Mouse (Mus musculus): ENCODE data around the gene Trpv1. TPM values are rescaled to one million over a fixed set of nuclear protein-coding genes. Genes with fewer than 3 reads are reported as not detected.

The Trpv1 gene
- total and polyA plus RNA-seq, 2 experiments = 0.18 to 0.28 TPM

- peaks cover 3% of the 10 kb centered on the region; the same call in 1 of the 2 replicates for H3K36me3 ChIP-seq (ENCODE audit: control insufficient read depth, insufficient read depth, low read length)
- H3K79me2 ChIP-seq (ENCODE audit: control insufficient read depth, insufficient read depth, low read length) = peaks cover 3% of the 10 kb centered on the region; the same call in 1 of the 2 replicates
- peaks cover 12% of the 10 kb centered on the region for H3K4me1 ChIP-seq (ENCODE audit: control insufficient read depth, insufficient read depth, low read length)
- no peaks in the 10 kb centered on the region for H3K27me3 ChIP-seq (ENCODE audit: control insufficient read depth, insufficient read depth, low read length)
- TF ChIP-seq CTCF (IDR thresholded peaks at IDR 0.05; ENCODE audit: low read depth, low read length) = no peak
- peak; percentile 54; the same call in 1 of the 2 replicates for TF ChIP-seq POLR2A (IDR thresholded peaks at IDR 0.05; ENCODE audit: extremely low read depth, insufficient read depth, low read length)
- H3K9ac ChIP-seq (ENCODE audit: low read depth, low read length) = peak within 1 kb of the TSS; percentile 92
- WGBS = under 1% methylated on average over 22 of the region's 22 CpGs
- peak within 1 kb of the TSS; percentile 95 for H3K27ac ChIP-seq (replicated peaks; ENCODE audit: insufficient read depth, low read depth, low read length)
- H3K4me3 ChIP-seq (ENCODE audit: insufficient read depth, low read depth, low read length) = peak within 1 kb of the TSS; percentile 64
- peak; percentile 89 for DNase-seq (ENCODE audit: extremely low read depth, low read depth, low spot score)
These were observed 35.4 kb upstream of the Trpv1 start, which contains the start of gene Ctns for GRCm38 (mm10) chr11:73198603-73199229. Gene Ctns, minus strand, starts transcription at chr11:73199042.

GRCm38 (mm10) chr11:73199230-73199712, 34.8 kb upstream of the Trpv1 start, which contains the start of gene Shpk:
Gene Shpk, plus strand, starts transcription at chr11:73199460.
- H3K27ac ChIP-seq (replicated peaks; ENCODE audit: insufficient read depth, low read depth, low read length) = peak within 1 kb of the TSS; percentile 95
- peak; percentile 94 for TF ChIP-seq POLR2A (IDR thresholded peaks at IDR 0.05; ENCODE audit: extremely low read depth, insufficient read depth, low read length)
- TF ChIP-seq CTCF (IDR thresholded peaks at IDR 0.05; ENCODE audit: low read depth, low read length) = no peak
- H3K9ac ChIP-seq (ENCODE audit: low read depth, low read length) = peak within 1 kb of the TSS; percentile 92
- H3K36me3 ChIP-seq (ENCODE audit: control insufficient read depth, insufficient read depth, low read length) = peaks cover 3% of the 10 kb centered on the region; the same call in 1 of the 2 replicates
- no peaks in the 10 kb centered on the region for H3K27me3 ChIP-seq (ENCODE audit: control insufficient read depth, insufficient read depth, low read length)
- H3K4me1 ChIP-seq (ENCODE audit: control insufficient read depth, insufficient read depth, low read length) = peaks cover 12% of the 10 kb centered on the region
- under 1% methylated on average over 32 of the region's 32 CpGs for WGBS
- peaks cover 6% of the 10 kb centered on the region; the same call in 1 of the 2 replicates for H3K79me2 ChIP-seq (ENCODE audit: control insufficient read depth, insufficient read depth, low read length)
- DNase-seq (ENCODE audit: extremely low read depth, low read depth, low spot score) = peak; percentile 93
- peak within 1 kb of the TSS; percentile 64 for H3K4me3 ChIP-seq (ENCODE audit: insufficient read depth, low read depth, low read length)

GRCm38 (mm10) chr11:73199879-73200278, 34.2 kb upstream of the Trpv1 start:
- peaks cover 7% of the 10 kb centered on the region; the same call in 1 of the 2 replicates for H3K36me3 ChIP-seq (ENCODE audit: control insufficient read depth, insufficient read depth, low read length)
- 2% methylated on average over 12 of the region's 12 CpGs for WGBS
- TF ChIP-seq POLR2A (IDR thresholded peaks at IDR 0.05; ENCODE audit: extremely low read depth, insufficient read depth, low read length) (no peak), CTCF (IDR thresholded peaks at IDR 0.05; ENCODE audit: low read depth, low read length) (no peak)
- peak overlapping the region; percentile 95 for H3K27ac ChIP-seq (replicated peaks; ENCODE audit: insufficient read depth, low read depth, low read length)
- DNase-seq (ENCODE audit: extremely low read depth, low read depth, low spot score) = peak; percentile 94
- H3K27me3 ChIP-seq (ENCODE audit: control insufficient read depth, insufficient read depth, low read length) = no peaks in the 10 kb centered on the region
- peak overlapping the region; percentile 92 for H3K9ac ChIP-seq (ENCODE audit: low read depth, low read length)
- H3K79me2 ChIP-seq (ENCODE audit: control insufficient read depth, insufficient read depth, low read length) = peaks cover 6% of the 10 kb centered on the region; the same call in 1 of the 2 replicates
- H3K4me1 ChIP-seq (ENCODE audit: control insufficient read depth, insufficient read depth, low read length) = peaks cover 12% of the 10 kb centered on the region
- peak overlapping the region; percentile 64 for H3K4me3 ChIP-seq (ENCODE audit: insufficient read depth, low read depth, low read length)

GRCm38 (mm10) chr11:73201021-73201420, 33.1 kb upstream of the Trpv1 start:
- H3K27ac ChIP-seq (replicated peaks; ENCODE audit: insufficient read depth, low read depth, low read length) = peak overlapping the region; percentile 61
- 24% methylated on average over 2 of the region's 2 CpGs for WGBS
- DNase-seq (ENCODE audit: extremely low read depth, low read depth, low spot score) = peak; percentile 86
- peaks cover 12% of the 10 kb centered on the region for H3K4me1 ChIP-seq (ENCODE audit: control insufficient read depth, insufficient read depth, low read length)
- peaks cover 12% of the 10 kb centered on the region; the same call in 1 of the 2 replicates for H3K36me3 ChIP-seq (ENCODE audit: control insufficient read depth, insufficient read depth, low read length)
- H3K4me3 ChIP-seq (ENCODE audit: insufficient read depth, low read depth, low read length) = no peak overlapping the region
- H3K9ac ChIP-seq (ENCODE audit: low read depth, low read length) = peak overlapping the region; percentile 2; the same call in 1 of the 2 replicates
- no peaks in the 10 kb centered on the region for H3K27me3 ChIP-seq (ENCODE audit: control insufficient read depth, insufficient read depth, low read length)
- TF ChIP-seq POLR2A (IDR thresholded peaks at IDR 0.05; ENCODE audit: extremely low read depth, insufficient read depth, low read length) = no peak
- TF ChIP-seq CTCF (IDR thresholded peaks at IDR 0.05; ENCODE audit: low read depth, low read length) = no peak
- H3K79me2 ChIP-seq (ENCODE audit: control insufficient read depth, insufficient read depth, low read length) = peaks cover 6% of the 10 kb centered on the region; the same call in 1 of the 2 replicates

GRCm38 (mm10) chr11:73201597-73201996, 32.5 kb upstream of the Trpv1 start:
- peak overlapping the region; percentile 45 for H3K27ac ChIP-seq (replicated peaks; ENCODE audit: insufficient read depth, low read depth, low read length)

More at GRCm38 (mm10) chr11:73201597-73201996, 32.5 kb upstream of the Trpv1 start:
- Histone ChIP-seq H3K4me3 (ENCODE audit: insufficient read depth, low read depth, low read length) (no peak overlapping the region), H3K79me2 (ENCODE audit: control insufficient read depth, insufficient read depth, low read length) (peaks cover 6% of the 10 kb centered on the region; the same call in 1 of the 2 replicates), H3K4me1 (ENCODE audit: control insufficient read depth, insufficient read depth, low read length) (peaks cover 12% of the 10 kb centered on the region), H3K27me3 (ENCODE audit: control insufficient read depth, insufficient read depth, low read length) (no peaks in the 10 kb centered on the region), H3K36me3 (ENCODE audit: control insufficient read depth, insufficient read depth, low read length) (peaks cover 15% of the 10 kb centered on the region; the same call in 1 of the 2 replicates), H3K9ac (ENCODE audit: low read depth, low read length) (no peak overlapping the region; the same call in 1 of the 2 replicates)
- DNase-seq (ENCODE audit: extremely low read depth, low read depth, low spot score) = no peak
- 44% methylated on average over 4 of the region's 4 CpGs for WGBS
- TF ChIP-seq POLR2A (IDR thresholded peaks at IDR 0.05; ENCODE audit: extremely low read depth, insufficient read depth, low read length) (no peak), CTCF (IDR thresholded peaks at IDR 0.05; ENCODE audit: low read depth, low read length) (no peak)

All from liver, adult 2 months (tissue).